Mouse (Mus musculus) hindbrain, postnatal 0 days (tissue): ENCODE data around the gene Dock4. TPM values are rescaled to one million over a fixed set of nuclear protein-coding genes. Genes with fewer than 3 reads are reported as not detected.

Experiments used
- ATAC-seq: fragments of 200-750 bp; cut with Nextera tagmentation; 2 replicates; pipeline ENCODE4 v1.8.0; 2017; ENCODE audit warnings: mild to moderate bottlenecking, moderate TSS enrichment, moderate library complexity
- DNase-seq: peaks from one replicate; pipeline ENCODE4 v3.0.0-alpha.2; 2015; ENCODE audit warnings: low spot score
- H3K27ac ChIP-seq: fragments of 300-500 bp; sonication (generic); 2 replicates; pipeline ENCODE4 v1.5.1; 2014; ENCODE audit warnings: mild to moderate bottlenecking
- H3K27me3 ChIP-seq: fragments of 300-500 bp; sonication (generic); 2 replicates; pipeline ENCODE4 v1.6.1; 2014; ENCODE audit warnings: low read length, mixed read lengths; ENCODE audit not compliant: insufficient read depth
- H3K36me3 ChIP-seq: fragments of 300-500 bp; sonication (generic); 2 replicates; pipeline ENCODE4 v1.6.1; 2014; ENCODE audit warnings: low read length, mixed read lengths; ENCODE audit not compliant: insufficient read depth
- H3K4me1 ChIP-seq: fragments of 300-500 bp; sonication (generic); 2 replicates; pipeline ENCODE4 v1.6.1; 2014; ENCODE audit warnings: antibody characterized with exemption, low read length, mixed read lengths; ENCODE audit not compliant: insufficient read depth
- H3K4me2 ChIP-seq: fragments of 300-500 bp; sonication (generic); 2 replicates; pipeline ENCODE4 v1.6.1; 2014; ENCODE audit warnings: low read depth, mild to moderate bottlenecking, low read length, moderate library complexity, mixed read lengths
- H3K4me3 ChIP-seq: fragments of 300-500 bp; sonication (generic); 2 replicates; pipeline ENCODE4 v1.5.1; 2014; ENCODE audit warnings: low read length
- H3K9ac ChIP-seq: fragments of 300-500 bp; sonication (generic); replicated peaks from 2 replicates; pipeline ENCODE4 v1.6.1; 2014; ENCODE audit warnings: mild to moderate bottlenecking, low read length, moderate library complexity, mixed read lengths
- H3K9me3 ChIP-seq: fragments of 300-500 bp; sonication (generic); 2 replicates; pipeline ENCODE4 v1.6.1; 2016; ENCODE audit warnings: low read length, mixed read lengths
- CTCF ChIP-seq: IDR thresholded peaks from 2 replicates; pipeline ENCODE4 v1.5.1; 2016; ENCODE audit warnings: antibody characterized with exemption, control low read depth, low read depth
- WGBS: fragments of 180-500 bp; shearing (Covaris S2); extraction: QIAGEN DNeasy Blood & Tissue Kit; methylation state at CpG from one replicate; pipeline ENCODE4 v1.1.7; 2014; 5-methylcytosine and 5-hydroxymethylcytosine counted together
- polyA plus RNA-seq: library from polyadenylated mRNA; unstranded; fragments of >200 nt; fragmentation: Nextera tagmentation; extraction: Ambion mirVana; gene quantifications from 2 replicates; pipeline ENCODE4 v1.2.1, GENCODE M21; 2015
- total RNA-seq: library from RNA; depleted of rRNA; stranded (reverse); fragments of >200 nt; gene quantifications from 2 replicates; pipeline ENCODE4 v1.2.3, GENCODE M21; 2014

Dock4 gene
- total and polyA plus RNA-seq, 2 experiments from 2014 or later: 16.7 to 30.7 TPM

GRCm38 (mm10) chr12:40829269-40829668 lies 383.5 kb downstream of the Dock4 start:
- H3K36me3 ChIP-seq: peaks cover 16% of the 10 kb centered on the region; the same call in 1 of the 2 replicates
- ATAC-seq (no peak), DNase-seq (no peak)
- no peak for TF ChIP-seq CTCF
- no peaks in the 10 kb centered on the region for H3K4me1 ChIP-seq
- no peak overlapping the region for H3K4me2 ChIP-seq
- H3K27me3 ChIP-seq: no peaks in the 10 kb centered on the region
- no peak overlapping the region for H3K4me3 ChIP-seq
- WGBS: 97% methylated on average over 1 of the region's 1 CpGs
- H3K9ac ChIP-seq: no peak overlapping the region
- no peak overlapping the region for H3K27ac ChIP-seq
- no peaks in the 10 kb centered on the region for H3K9me3 ChIP-seq

GRCm38 (mm10) chr12:40832157-40832556 lies 386.4 kb downstream of the Dock4 start:
- DNase-seq (peak; percentile 76), ATAC-seq (peak; percentile 72)
- Histone ChIP-seq H3K27ac (no peak overlapping the region), H3K36me3 (peaks cover 23% of the 10 kb centered on the region; the same call in 1 of the 2 replicates), H3K9ac (no peak overlapping the region), H3K4me2 (no peak overlapping the region), H3K27me3 (no peaks in the 10 kb centered on the region), H3K9me3 (no peaks in the 10 kb centered on the region), H3K4me1 (no peaks in the 10 kb centered on the region), H3K4me3 (no peak overlapping the region)
- TF ChIP-seq CTCF: peak; percentile 85
- WGBS: 62% methylated on average over 8 of the region's 8 CpGs

DNA sequence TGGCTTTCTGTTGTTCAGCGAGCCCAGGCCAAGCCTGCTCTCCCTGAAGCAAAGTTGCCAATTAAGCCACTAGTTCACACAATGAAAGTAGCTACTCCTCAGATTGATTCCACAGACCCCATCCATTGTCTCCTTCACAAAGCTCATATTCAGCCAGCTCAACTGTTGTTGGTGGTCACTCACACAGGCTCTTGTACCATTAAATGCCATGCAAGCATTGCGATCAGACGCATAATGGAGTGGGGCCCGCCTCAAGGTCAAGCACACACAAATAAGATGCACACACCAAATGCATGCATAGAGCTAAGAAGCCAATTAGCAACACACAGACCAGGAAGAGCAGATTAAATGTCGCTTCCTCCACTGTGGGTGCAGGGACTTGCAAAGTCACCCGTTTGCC lies 391.2 kb downstream of the Dock4 start:
- no peaks in the 10 kb centered on the region for H3K9me3 ChIP-seq
- no peaks in the 10 kb centered on the region for H3K4me1 ChIP-seq
- H3K27ac ChIP-seq: no peak overlapping the region
- no peak overlapping the region for H3K4me2 ChIP-seq
- peaks cover 19% of the 10 kb centered on the region; the same call in 1 of the 2 replicates for H3K36me3 ChIP-seq
- DNase-seq: no peak
- no peak overlapping the region for H3K9ac ChIP-seq
- no peak overlapping the region for H3K4me3 ChIP-seq
- no peak for TF ChIP-seq CTCF
- H3K27me3 ChIP-seq: no peaks in the 10 kb centered on the region
- no peak for ATAC-seq
- WGBS: 43% methylated on average over 6 of the region's 6 CpGs

- Histone ChIP-seq H3K9me3 (no peaks in the 10 kb centered on the region), H3K27me3 (no peaks in the 10 kb centered on the region), H3K4me3 (no peak overlapping the region), H3K9ac (no peak overlapping the region), H3K4me1 (no peaks in the 10 kb centered on the region), H3K36me3 (peaks cover 19% of the 10 kb centered on the region; the same call in 1 of the 2 replicates), H3K27ac (no peak overlapping the region; the same call in 1 of the 2 replicates), H3K4me2 (no peak overlapping the region)
- ATAC-seq: peak; percentile 72
- under 1% methylated on average over 8 of the region's 8 CpGs for WGBS
- DNase-seq: peak; percentile 88
- peak; percentile 90 for TF ChIP-seq CTCF
Observed at GRCm38 (mm10) chr12:40837597-40838337, 392.0 kb downstream of the Dock4 start.

GRCm38 (mm10) chr12:40838338-40838695 lies 392.6 kb downstream of the Dock4 start:
- H3K36me3 ChIP-seq: peaks cover 13% of the 10 kb centered on the region; the same call in 1 of the 2 replicates
- TF ChIP-seq CTCF: no peak
- no peaks in the 10 kb centered on the region for H3K27me3 ChIP-seq
- ATAC-seq (0 out of 2 replicates have a peak, but pooled peaks have one; percentile 36), DNase-seq (peak; percentile 26)
- H3K4me1 ChIP-seq: no peaks in the 10 kb centered on the region
- H3K4me2 ChIP-seq: no peak overlapping the region
- peak overlapping the region; percentile 6 for H3K27ac ChIP-seq
- no peak overlapping the region for H3K9ac ChIP-seq
- WGBS: 40% methylated on average over 2 of the region's 2 CpGs
- H3K9me3 ChIP-seq: no peaks in the 10 kb centered on the region
- no peak overlapping the region for H3K4me3 ChIP-seq

DNA sequence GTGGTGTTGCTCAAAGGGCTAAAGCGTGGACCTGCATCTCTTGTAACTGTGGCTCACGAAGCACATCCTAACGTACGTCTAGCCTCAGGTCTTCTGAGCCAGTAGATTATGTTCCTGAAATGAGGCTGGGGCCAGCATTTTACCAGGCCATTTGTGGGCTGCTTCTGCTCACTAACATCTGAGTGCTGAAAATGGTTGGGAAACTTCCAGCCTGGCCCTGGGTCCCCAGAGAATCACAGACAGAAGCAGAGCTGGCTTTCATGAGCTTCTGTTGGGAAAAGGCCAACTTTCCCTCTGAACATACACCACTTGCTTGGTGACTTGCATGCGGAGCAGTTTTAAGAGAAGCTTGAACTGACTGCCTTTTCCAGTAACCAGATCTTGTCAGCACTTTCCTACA lies 393.2 kb downstream of the Dock4 start:
- H3K4me1 ChIP-seq: no peaks in the 10 kb centered on the region
- no peak overlapping the region for H3K4me2 ChIP-seq
- H3K9me3 ChIP-seq: no peaks in the 10 kb centered on the region
- TF ChIP-seq CTCF: no peak
- WGBS: 55% methylated on average over 5 of the region's 5 CpGs
- H3K4me3 ChIP-seq: no peak overlapping the region
- no peak for ATAC-seq
- no peak overlapping the region for H3K9ac ChIP-seq
- no peaks in the 10 kb centered on the region for H3K27me3 ChIP-seq
- peak; percentile 80 for DNase-seq
- H3K36me3 ChIP-seq: peaks cover 13% of the 10 kb centered on the region; the same call in 1 of the 2 replicates
- peak overlapping the region; percentile 6; the same call in 1 of the 2 replicates for H3K27ac ChIP-seq

- WGBS: 64% methylated on average over 4 of the region's 4 CpGs
- no peak for TF ChIP-seq CTCF
- DNase-seq: no peak
- H3K4me1 ChIP-seq: no peaks in the 10 kb centered on the region
- H3K27me3 ChIP-seq: no peaks in the 10 kb centered on the region
- no peak overlapping the region for H3K9ac ChIP-seq
- ATAC-seq: no peak
- peaks cover 13% of the 10 kb centered on the region; the same call in 1 of the 2 replicates for H3K36me3 ChIP-seq
- H3K4me2 ChIP-seq: no peak overlapping the region
- no peak overlapping the region for H3K4me3 ChIP-seq
- H3K9me3 ChIP-seq: no peaks in the 10 kb centered on the region
- H3K27ac ChIP-seq: no peak overlapping the region
Observed at GRCm38 (mm10) chr12:40839817-40840216, 394.1 kb downstream of the Dock4 start.
